Mouse (Mus musculus) left cerebral cortex, adult 2 months (tissue): ENCODE results near the gene Myl9. TPM values are rescaled to one million over a fixed set of nuclear protein-coding genes. Genes with fewer than 3 reads are reported as not detected.
A peak's percentile ranks its signal among the peaks of the same experiment; 100 is the strongest.

Source experiments
- DNase-seq, 2 experiments: peaks; one replicate each; pipeline ENCODE4 v3.0.0; 2021 to 2022; ENCODE audit warnings: low spot score in 2 of 2, mixed read lengths in 1 of 2; ENCODE audit errors: extremely low spot score in 1 of 2
- H3K27ac ChIP-seq: fragments of 200-600 bp; 2 replicates; pipeline ENCODE4 v1.8.1; 2022
- H3K4me3 ChIP-seq: fragments of 200-600 bp; 2 replicates; pipeline ENCODE4 v1.8.1; 2022
- CTCF ChIP-seq: fragments of 200-600 bp; IDR thresholded peaks from 2 replicates; pipeline ENCODE4 v1.8.1; 2022; ENCODE audit warnings: antibody characterized with exemption, mild to moderate bottlenecking, moderate library complexity
- intact Hi-C: fragments of 180-260 bp; cut with DNase I; formaldehyde crosslinking; loops from one replicate; pipeline ENCODE4 v1.15.1; 2025
- total RNA-seq, 2 experiments: library from RNA; stranded (reverse); gene quantifications; 2 replicates each; pipeline ENCODE4 v1.2.3; 2021

The Myl9 gene
- total RNA-seq, 2 experiments from 2014 or later, result 16.1 to 17.3 TPM

- Histone ChIP-seq H3K4me3 (no peak overlapping the region), H3K27ac (no peak overlapping the region; the same call in 1 of the 2 replicates)
- intact Hi-C loops, result no loop called here
- no peak for DNase-seq
- no peak for TF ChIP-seq CTCF
Observed at GRCm38 (mm10) chr2:156765593-156765992, 9.6 kb upstream of the Myl9 start.

GRCm38 (mm10) chr2:156766227-156767019 lies 8.8 kb upstream of the Myl9 start:
- TF ChIP-seq CTCF, result no peak
- Histone ChIP-seq H3K27ac (peak overlapping the region; percentile 28; the same call in 1 of the 2 replicates), H3K4me3 (no peak overlapping the region)
- no peak for DNase-seq
- intact Hi-C loops, result no loop called here

- Histone ChIP-seq H3K4me3 (no peak overlapping the region), H3K27ac (no peak overlapping the region; the same call in 1 of the 2 replicates)
- no peak for TF ChIP-seq CTCF
- intact Hi-C loops, result no loop called here
- peak in 1 of 2 experiments; percentile 9 for DNase-seq
Observed at GRCm38 (mm10) chr2:156767108-156767507, 8.1 kb upstream of the Myl9 start.

GRCm38 (mm10) chr2:156769274-156769673 lies 5.9 kb upstream of the Myl9 start:
- no peak overlapping the region for H3K4me3 ChIP-seq
- TF ChIP-seq CTCF, result no peak
- H3K27ac ChIP-seq, result no peak overlapping the region
- intact Hi-C loops, result no loop called here
- peak in 1 of 2 experiments; percentile 7 for DNase-seq

DNA sequence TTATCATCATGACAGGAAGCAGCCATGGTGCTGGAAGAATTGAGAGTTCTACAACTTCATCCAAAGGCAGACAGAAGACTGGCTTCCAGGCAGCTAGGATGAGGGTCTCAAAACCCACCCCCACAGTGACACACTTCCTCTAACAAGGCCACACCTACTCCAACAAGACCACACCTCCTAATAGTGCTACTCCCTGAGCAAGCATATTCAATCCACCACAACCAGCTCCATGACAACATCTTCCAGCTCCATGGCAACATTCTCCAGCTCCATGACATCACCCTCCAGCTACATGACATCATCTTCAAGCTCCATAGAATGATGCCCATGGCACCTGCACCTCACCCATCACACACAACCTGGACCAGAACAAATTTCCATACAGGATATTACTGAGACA lies 1.8 kb upstream of the Myl9 start:
- no peak for TF ChIP-seq CTCF

DNA sequence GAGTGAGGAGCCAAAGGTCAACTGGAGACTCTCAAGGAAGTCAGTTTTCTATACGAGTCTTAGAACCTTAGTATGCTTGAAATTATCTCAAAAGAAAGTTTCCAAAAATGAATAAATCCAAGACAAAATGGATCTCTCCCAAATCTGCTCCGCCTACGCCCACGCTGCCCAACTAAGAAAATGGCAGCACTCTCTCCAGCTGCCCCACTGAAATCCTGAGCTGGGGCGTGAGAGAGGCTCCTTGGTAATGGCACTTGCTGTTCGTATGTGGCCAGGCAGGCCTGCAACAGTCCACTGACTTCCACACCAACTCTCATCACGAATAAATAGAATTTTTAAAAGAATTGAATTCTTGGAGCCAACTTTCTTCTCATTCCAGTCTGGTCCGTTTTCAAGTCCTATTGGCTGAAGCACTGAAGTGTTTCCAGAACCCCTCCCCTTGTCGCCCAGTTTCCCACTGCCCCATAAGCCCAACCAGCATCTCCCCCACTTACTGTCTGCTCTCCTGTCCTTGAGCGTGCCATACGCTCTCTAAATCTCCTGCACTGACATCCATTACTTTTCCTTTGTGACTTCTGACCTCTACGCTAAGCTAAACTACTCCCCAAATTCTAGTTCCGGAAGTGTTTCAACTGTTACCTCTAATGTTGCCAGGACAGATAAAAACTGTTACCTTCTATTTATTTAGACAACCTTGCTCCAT lies 1.0 kb upstream of the Myl9 start:
- no peak for TF ChIP-seq CTCF
- DNase-seq, result no peak
- Histone ChIP-seq H3K4me3 (no peak overlapping the region), H3K27ac (0 out of 2 replicates have a peak overlapping the region, but pooled peaks have one; percentile 11)
- intact Hi-C loops, result no loop called here

More for the DNA sequence above, 1.8 kb upstream of the Myl9 start:
- no peak overlapping the region for H3K27ac ChIP-seq
- intact Hi-C loops, result no loop called here
- H3K4me3 ChIP-seq, result no peak overlapping the region
- no peak for DNase-seq

DNA sequence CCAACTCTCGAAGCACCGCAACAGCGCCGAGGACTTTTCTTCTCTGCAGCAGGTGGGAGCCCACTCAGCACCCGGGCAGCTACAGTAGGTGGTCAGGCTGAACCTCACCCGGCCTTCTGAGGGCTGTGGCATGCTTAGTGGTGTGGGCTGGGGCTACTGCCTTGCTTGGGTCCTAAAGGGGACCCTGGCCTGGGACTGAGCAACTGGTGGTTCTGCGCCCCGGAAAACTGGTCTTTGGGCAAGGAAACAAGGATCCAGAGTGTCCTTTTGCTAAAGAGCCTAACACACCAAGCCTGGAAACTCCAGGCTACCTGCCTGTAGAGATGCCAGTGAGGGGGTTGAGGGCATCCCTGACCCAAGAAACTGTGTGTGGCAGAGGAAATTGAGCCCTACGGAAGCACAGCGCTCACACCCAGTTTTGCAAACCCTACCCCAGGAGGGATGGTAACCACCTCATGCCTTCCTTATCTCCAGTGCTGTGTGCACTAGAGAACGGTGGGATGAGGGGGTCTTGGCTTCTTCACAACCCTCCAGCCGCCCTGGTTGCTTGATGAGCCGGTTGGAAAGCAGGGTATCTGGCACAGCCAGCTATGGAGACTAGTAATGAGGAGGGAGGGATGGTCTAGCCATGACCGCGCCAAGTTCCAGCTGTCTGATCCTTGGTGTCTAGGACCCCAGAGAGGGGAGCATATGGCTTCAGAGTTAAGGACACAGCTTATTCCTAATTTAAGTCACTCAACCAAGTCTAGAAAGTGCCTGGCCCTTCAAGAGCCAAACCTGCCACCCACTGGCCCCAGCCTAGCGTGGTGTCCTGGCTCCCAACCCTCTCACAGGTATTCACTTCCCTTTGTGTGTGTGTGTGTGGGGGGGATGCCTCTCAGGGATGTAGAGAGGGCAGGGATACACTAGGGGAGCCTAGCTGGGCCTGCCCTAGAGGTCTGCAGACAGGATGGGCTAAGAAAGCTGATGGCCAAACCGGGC lies 525 bp downstream of the Myl9 start:
- Histone ChIP-seq H3K27ac (no peak overlapping the region), H3K4me3 (peak overlapping the region; percentile 29)
- TF ChIP-seq CTCF, result no peak
- DNase-seq, result no peak
- intact Hi-C loops, result no loop called here

DNA sequence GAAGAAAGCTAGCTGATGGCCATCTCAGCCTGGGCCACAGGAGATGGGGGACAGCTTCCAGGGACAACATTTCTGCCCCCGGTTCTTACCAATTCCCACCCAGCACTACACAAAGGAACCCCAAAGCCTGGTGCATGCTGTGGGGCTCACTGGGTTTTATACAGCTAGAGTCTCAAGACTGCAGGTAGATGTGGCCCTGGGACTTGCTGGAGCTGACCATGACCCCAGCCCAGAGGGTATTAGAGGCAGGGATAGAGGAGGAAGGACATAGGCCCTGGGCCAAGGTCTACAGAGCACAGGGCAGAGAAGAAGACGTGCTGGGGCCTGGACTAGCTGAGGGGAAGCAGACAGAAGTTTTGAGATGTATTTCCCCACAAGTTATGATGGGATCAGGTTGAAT lies 1.7 kb downstream of the Myl9 start:
- DNase-seq, result no peak
- H3K27ac ChIP-seq, result no peak overlapping the region
- no peak for TF ChIP-seq CTCF
- H3K4me3 ChIP-seq, result no peak overlapping the region
- intact Hi-C loops, result no loop called here

GRCm38 (mm10) chr2:156777326-156778004 lies 2.2 kb downstream of the Myl9 start:
- DNase-seq, result no peak
- H3K4me3 ChIP-seq, result no peak overlapping the region
- no peak; the same call in 1 of the 2 replicates for TF ChIP-seq CTCF
- no peak overlapping the region for H3K27ac ChIP-seq
- intact Hi-C loops, result no loop called here

DNA sequence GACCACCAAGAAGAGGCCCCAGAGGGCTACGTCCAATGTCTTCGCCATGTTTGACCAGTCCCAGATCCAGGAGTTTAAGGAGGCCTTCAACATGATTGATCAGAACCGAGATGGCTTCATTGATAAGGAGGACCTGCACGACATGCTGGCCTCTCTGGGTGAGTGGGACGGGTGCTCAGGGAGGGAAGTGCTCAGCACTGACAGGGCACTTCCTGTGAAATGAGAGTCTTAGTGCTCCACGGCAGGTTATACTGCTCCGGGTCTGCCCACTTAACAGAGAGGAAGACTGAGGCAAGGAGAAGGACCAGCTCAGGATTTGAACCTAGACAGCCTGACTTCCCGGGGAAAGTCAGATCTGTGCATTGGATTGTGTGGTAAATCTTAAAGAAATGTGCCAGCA lies 3.4 kb downstream of the Myl9 start:
- Histone ChIP-seq H3K27ac (no peak overlapping the region), H3K4me3 (no peak overlapping the region)
- TF ChIP-seq CTCF, result no peak
- no peak for DNase-seq
- intact Hi-C loops, result no loop called here

GRCm38 (mm10) chr2:156779036-156779435 lies 3.8 kb downstream of the Myl9 start:
- intact Hi-C loops, result no loop called here
- Histone ChIP-seq H3K27ac (no peak overlapping the region), H3K4me3 (no peak overlapping the region)
- TF ChIP-seq CTCF, result no peak
- no peak for DNase-seq
